Mouse (Mus musculus) forebrain, embryonic 11.5 days (tissue): ENCODE data around the gene Tcl1b2. TPM values are rescaled to one million over a fixed set of nuclear protein-coding genes. Genes with fewer than 3 reads are reported as not detected.
"Not testable (repeated sequence)": the region's sequence is repeated elsewhere in the genome, so short reads cannot be mapped to it uniquely, and the experiment has no call there.

Experiments
- ATAC-seq: fragments of 200-750 bp; cut with Nextera tagmentation; replicated peaks from 2 replicates; pipeline ENCODE4 v1.8.0; 2017; ENCODE audit warnings: moderate TSS enrichment; ENCODE audit not compliant: low FRiP score
- DNase-seq: peaks from one replicate; pipeline ENCODE4 v3.0.0-alpha.2; 2017; ENCODE audit warnings: low spot score
- H3K27ac ChIP-seq: fragments of 300-500 bp; sonication (generic); 2 replicates; pipeline ENCODE4 v1.5.1; 2014; ENCODE audit warnings: low read depth, low read length
- H3K27me3 ChIP-seq: fragments of 300-500 bp; sonication (generic); 2 replicates; pipeline ENCODE4 v1.6.1; 2014; ENCODE audit warnings: mild to moderate bottlenecking, low read length, mixed read lengths; ENCODE audit not compliant: control insufficient read depth, insufficient read depth
- H3K36me3 ChIP-seq: fragments of 300-500 bp; sonication (generic); 2 replicates; pipeline ENCODE4 v1.6.1; 2014; ENCODE audit warnings: mild to moderate bottlenecking, low read length, moderate library complexity, mixed read lengths; ENCODE audit not compliant: control insufficient read depth, insufficient read depth
- H3K4me1 ChIP-seq: fragments of 300-500 bp; sonication (generic); replicated peaks from 2 replicates; pipeline ENCODE4 v1.6.1; 2014; ENCODE audit warnings: low read length, mixed read lengths; ENCODE audit not compliant: control insufficient read depth, insufficient read depth
- H3K4me2 ChIP-seq: fragments of 300-500 bp; sonication (generic); 2 replicates; pipeline ENCODE4 v1.6.1; 2014; ENCODE audit warnings: low read depth, mild to moderate bottlenecking, low read length, moderate library complexity, mixed read lengths; ENCODE audit not compliant: severe bottlenecking
- H3K4me3 ChIP-seq: fragments of 300-500 bp; sonication (generic); 2 replicates; pipeline ENCODE4 v1.5.1; 2014; ENCODE audit warnings: low read depth, low read length
- H3K9ac ChIP-seq: fragments of 300-500 bp; sonication (generic); 2 replicates; pipeline ENCODE4 v1.6.1; 2014; ENCODE audit warnings: low read length
- H3K9me3 ChIP-seq: fragments of 300-500 bp; sonication (generic); 2 replicates; pipeline ENCODE4 v1.6.1; 2016; ENCODE audit warnings: low read length, mixed read lengths; ENCODE audit not compliant: control insufficient read depth
- WGBS: fragments of 180-500 bp; shearing (Covaris S2); extraction: QIAGEN DNeasy Blood & Tissue Kit; methylation state at CpG from one replicate; pipeline ENCODE4 v1.1.7; 2014; 5-methylcytosine and 5-hydroxymethylcytosine counted together
- polyA plus RNA-seq: library from polyadenylated mRNA; unstranded; fragments of >200 nt; fragmentation: Nextera tagmentation; extraction: Ambion mirVana; gene quantifications from 2 replicates; pipeline ENCODE4 v1.2.1, GENCODE M21; 2014

The Tcl1b2 gene
- polyA plus RNA-seq, 1 experiment from 2014 or later: not detected

- H3K9ac ChIP-seq, H3K9me3 ChIP-seq, H3K27ac ChIP-seq, DNase-seq, H3K4me2 ChIP-seq, H3K27me3 ChIP-seq, H3K4me1 ChIP-seq, H3K4me3 ChIP-seq, ATAC-seq, H3K36me3 ChIP-seq: not testable (repeated sequence)
- 60% methylated on average over 1 of the region's 1 CpGs for whole genome bisulfite sequencing
Measured at GRCm38 (mm10) chr12:105144928-105145327, 886 bp upstream of the Tcl1b2 start.

- not testable (repeated sequence) for H3K9ac ChIP-seq, H3K4me1 ChIP-seq, H3K27ac ChIP-seq, H3K36me3 ChIP-seq, H3K27me3 ChIP-seq, DNase-seq, ATAC-seq, H3K9me3 ChIP-seq, H3K4me2 ChIP-seq, H3K4me3 ChIP-seq
- WGBS: 80% methylated on average over 4 of the region's 4 CpGs
Measured at GRCm38 (mm10) chr12:105155286-105155685, 9.5 kb downstream of the Tcl1b2 start.

GRCm38 (mm10) chr12:105158842-105159241 lies 13.0 kb downstream of the Tcl1b2 start:
- Histone ChIP-seq H3K4me1 (no peaks in the 10 kb centered on the region), H3K27ac (no peak overlapping the region), H3K4me2 (no peak overlapping the region), H3K9ac (no peak overlapping the region), H3K27me3 (no peaks in the 10 kb centered on the region), H3K36me3 (no peaks in the 10 kb centered on the region), H3K9me3 (no peaks in the 10 kb centered on the region), H3K4me3 (no peak overlapping the region)
- WGBS: 83% methylated on average over 6 of the region's 6 CpGs
- ATAC-seq: no peak
- DNase-seq: no peak

GRCm38 (mm10) chr12:105159390-105159789 lies 13.6 kb downstream of the Tcl1b2 start, which contains the start of gene Tcl1b1:
Gene Tcl1b1, plus strand, starts transcription at chr12:105159690.
- Histone ChIP-seq H3K4me2 (no peak within 1 kb of the TSS), H3K9me3 (no peaks in the 10 kb centered on the region), H3K36me3 (no peaks in the 10 kb centered on the region), H3K27me3 (no peaks in the 10 kb centered on the region), H3K4me1 (no peaks in the 10 kb centered on the region), H3K27ac (no peak within 1 kb of the TSS), H3K9ac (no peak within 1 kb of the TSS), H3K4me3 (no peak within 1 kb of the TSS)
- 83% methylated on average over 4 of the region's 4 CpGs for WGBS
- DNase-seq (no peak), ATAC-seq (no peak)

- no peak overlapping the region for H3K4me2 ChIP-seq
- H3K36me3 ChIP-seq: no peaks in the 10 kb centered on the region
- no peaks in the 10 kb centered on the region for H3K9me3 ChIP-seq
- H3K4me1 ChIP-seq: no peaks in the 10 kb centered on the region
- H3K27me3 ChIP-seq: no peaks in the 10 kb centered on the region
- WGBS: 87% methylated on average over 3 of the region's 3 CpGs
- H3K27ac ChIP-seq: no peak overlapping the region
- no peak overlapping the region for H3K9ac ChIP-seq
- no peak overlapping the region for H3K4me3 ChIP-seq
- ATAC-seq (no peak), DNase-seq (no peak)
Measured at GRCm38 (mm10) chr12:105166734-105167133, 20.9 kb downstream of the Tcl1b2 start.

- no peaks in the 10 kb centered on the region for H3K27me3 ChIP-seq
Measured at GRCm38 (mm10) chr12:105173366-105173765, 27.6 kb downstream of the Tcl1b2 start.

GRCm38 (mm10) chr12:105174318-105174717 lies 28.5 kb downstream of the Tcl1b2 start:
- H3K9me3 ChIP-seq, H3K4me2 ChIP-seq, H3K27ac ChIP-seq, H3K9ac ChIP-seq, DNase-seq, H3K4me1 ChIP-seq, H3K27me3 ChIP-seq, H3K36me3 ChIP-seq, ATAC-seq, H3K4me3 ChIP-seq: not testable (repeated sequence)
- WGBS: 23% methylated on average over 2 of the region's 2 CpGs

More at GRCm38 (mm10) chr12:105173366-105173765, 27.6 kb downstream of the Tcl1b2 start:
- WGBS: 90% methylated on average over 2 of the region's 2 CpGs
- Histone ChIP-seq H3K9ac (no peak overlapping the region), H3K36me3 (no peaks in the 10 kb centered on the region), H3K4me3 (no peak overlapping the region), H3K27ac (no peak overlapping the region), H3K4me1 (no peaks in the 10 kb centered on the region), H3K4me2 (no peak overlapping the region), H3K9me3 (no peaks in the 10 kb centered on the region)
- no peak for DNase-seq
- no peak for ATAC-seq

- DNase-seq, H3K4me1 ChIP-seq, ATAC-seq, H3K27me3 ChIP-seq, H3K27ac ChIP-seq, H3K9ac ChIP-seq, H3K4me3 ChIP-seq, H3K4me2 ChIP-seq, H3K36me3 ChIP-seq, H3K9me3 ChIP-seq: not testable (repeated sequence)
- 72% methylated on average over 3 of the region's 3 CpGs for WGBS
Measured at GRCm38 (mm10) chr12:105176044-105176443, 30.2 kb downstream of the Tcl1b2 start, which contains the start of gene Tcl1b5. Gene Tcl1b5, plus strand, starts transcription at chr12:105176344.

GRCm38 (mm10) chr12:105181040-105181644 lies 35.3 kb downstream of the Tcl1b2 start:
- WGBS: 81% methylated on average over 4 of the region's 4 CpGs
- H3K27me3 ChIP-seq, H3K4me1 ChIP-seq, H3K4me2 ChIP-seq, H3K27ac ChIP-seq, ATAC-seq, H3K4me3 ChIP-seq, DNase-seq, H3K36me3 ChIP-seq, H3K9me3 ChIP-seq, H3K9ac ChIP-seq: not testable (repeated sequence)
